Mouse (Mus musculus) frontal cortex, postnatal 10 days (tissue): ENCODE data around the gene Olfr645.

ENCODE experiments used
- DNase-seq, 2 experiments: peaks; one replicate each; pipeline ENCODE4 v3.0.0; 2022; ENCODE audit warnings: low spot score in 2 of 2, mixed read lengths in 1 of 2

Olfr645 gene

GRCm38 (mm10) chr7:104085365-104085764 is at the start of gene Olfr645:
TSS of gene Olfr645 (minus strand) at chr7:104085465.
- DNase-seq = no peak

DNA sequence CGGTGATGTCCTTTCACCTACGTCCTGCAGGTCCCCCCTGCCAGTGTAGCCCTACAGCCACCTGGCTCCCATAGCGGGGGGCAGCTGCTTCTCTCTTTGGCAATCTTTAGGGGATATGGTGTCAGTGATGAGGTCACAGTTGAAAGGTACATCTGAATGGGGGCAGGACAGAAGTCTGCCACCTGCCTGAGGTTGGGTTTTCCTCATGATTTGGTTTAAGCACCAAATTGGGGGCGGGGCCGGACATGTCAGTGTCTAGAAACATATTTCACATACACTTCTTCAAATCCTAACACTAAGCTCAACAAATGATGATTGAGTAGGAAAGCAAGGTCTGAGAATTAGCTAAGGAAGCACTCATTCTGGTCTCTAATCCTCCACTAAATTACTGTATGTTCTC is 44.5 kb upstream of the Olfr645 start, which contains the start of gene Ubqln5:
Ubqln5 (minus strand) TSS at position 101 of the 400 bp plus-strand sequence.
- DNase-seq = no peak

DNA sequence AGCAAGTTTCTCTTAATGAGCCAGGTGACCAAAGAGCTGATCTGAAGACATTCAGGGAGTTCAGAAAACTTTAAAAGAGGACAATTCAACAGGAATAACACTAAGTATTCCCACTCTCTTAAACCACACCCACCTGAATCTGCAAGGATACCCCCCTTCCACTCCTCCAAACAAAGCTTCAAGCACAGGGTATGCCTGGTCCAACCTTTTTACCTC is 19.4 kb upstream of the Olfr645 start, which contains the start of gene Olfr646:
Olfr646 (plus strand) TSS at position 117 of the 216 bp plus-strand sequence.
- no peak for DNase-seq

- DNase-seq = no peak
These were observed 18.9 kb upstream of the Olfr645 start for GRCm38 (mm10) chr7:104103913-104104756.

DNA sequence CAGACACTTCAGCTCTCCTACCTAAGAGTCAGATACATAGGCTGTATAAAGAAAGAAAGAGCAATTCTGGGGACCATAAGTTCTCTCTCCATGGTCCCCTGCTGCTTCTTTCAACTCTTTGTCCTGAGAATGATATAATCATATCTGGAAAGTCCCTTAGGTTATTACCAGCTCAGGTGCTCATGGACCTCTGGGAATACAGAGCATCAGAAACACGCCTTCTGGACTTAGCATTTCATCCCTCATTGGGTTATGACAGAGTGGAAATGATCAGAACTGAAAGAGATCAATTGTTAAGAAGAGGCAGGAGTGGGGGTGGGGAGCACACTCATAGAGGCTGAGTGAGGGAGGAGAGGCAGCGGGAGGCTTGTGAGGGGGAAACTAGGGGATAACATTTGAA is 13.5 kb downstream of the Olfr645 start, which contains the start of gene Olfr644:
Olfr644 (minus strand) TSS at position 101 of the 400 bp plus-strand sequence.
- DNase-seq = no peak

- no peak for DNase-seq
These were observed 23.9 kb downstream of the Olfr645 start, which contains the start of gene 4930516K23Rik for GRCm38 (mm10) chr7:104061345-104061744. TSS of gene 4930516K23Rik (minus strand) at chr7:104061445.

- DNase-seq = no peak
These were observed 26.1 kb downstream of the Olfr645 start for GRCm38 (mm10) chr7:104059215-104059614.

GRCm38 (mm10) chr7:104052566-104052965 is 32.7 kb downstream of the Olfr645 start, which contains the start of gene Olfr642:
TSS of gene Olfr642 (minus strand) at chr7:104052666.
- DNase-seq = no peak

GRCm38 (mm10) chr7:104050745-104051144 is 34.5 kb downstream of the Olfr645 start:
- no peak for DNase-seq

DNA sequence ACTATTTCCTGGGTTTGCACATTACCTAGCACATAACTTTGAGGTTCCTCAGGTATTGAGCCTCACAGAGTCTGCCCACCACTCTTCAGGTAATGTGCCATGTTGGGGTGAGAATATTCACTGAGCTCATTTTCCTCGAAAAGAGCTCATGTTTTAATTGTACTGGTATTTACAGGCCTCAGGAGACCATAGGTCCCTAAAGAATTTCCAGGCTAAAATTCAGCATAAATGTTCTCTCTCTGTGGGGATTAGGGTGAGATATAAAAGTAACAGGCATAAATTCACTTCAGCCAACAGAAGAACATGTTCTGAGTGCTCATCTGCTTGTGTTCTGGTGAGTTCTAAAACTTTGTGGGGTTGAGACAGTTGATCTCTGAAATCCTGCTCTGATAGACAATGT is 50.1 kb downstream of the Olfr645 start, which contains the start of gene Olfr641:
Olfr641 (plus strand) TSS at position 301 of the 400 bp plus-strand sequence.
- no peak for DNase-seq
